Mouse (Mus musculus) cerebellum, adult 18-20 months (tissue): ENCODE results near the gene Gm26938.

Experiments
- DNase-seq, 2 experiments: peaks; one replicate each; pipeline ENCODE4 v3.0.0; 2021

The Gm26938 gene

DNA sequence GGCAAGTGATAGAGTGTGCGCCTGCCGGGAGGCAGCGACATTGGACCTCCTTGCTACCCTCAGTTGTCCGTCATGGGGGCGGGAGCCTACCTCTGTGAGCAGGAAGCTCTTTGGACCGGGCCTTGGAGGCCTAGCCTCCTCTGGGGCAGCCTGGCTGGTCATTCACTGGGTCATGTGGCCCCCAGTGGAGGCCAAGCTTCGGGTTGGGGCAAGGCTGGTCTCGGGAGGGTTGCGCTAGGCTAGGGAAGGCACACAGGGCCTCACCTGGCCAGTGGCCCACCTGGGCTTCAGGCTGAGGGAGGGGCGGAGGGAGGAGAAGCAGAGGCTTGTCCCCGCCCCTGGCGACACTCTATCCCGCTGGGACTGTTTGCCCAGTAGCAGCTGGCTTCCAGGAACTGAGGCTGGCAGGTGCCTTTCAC, 12.2 kb downstream of the Gm26938 start:
- DNase-seq: no peak

DNA sequence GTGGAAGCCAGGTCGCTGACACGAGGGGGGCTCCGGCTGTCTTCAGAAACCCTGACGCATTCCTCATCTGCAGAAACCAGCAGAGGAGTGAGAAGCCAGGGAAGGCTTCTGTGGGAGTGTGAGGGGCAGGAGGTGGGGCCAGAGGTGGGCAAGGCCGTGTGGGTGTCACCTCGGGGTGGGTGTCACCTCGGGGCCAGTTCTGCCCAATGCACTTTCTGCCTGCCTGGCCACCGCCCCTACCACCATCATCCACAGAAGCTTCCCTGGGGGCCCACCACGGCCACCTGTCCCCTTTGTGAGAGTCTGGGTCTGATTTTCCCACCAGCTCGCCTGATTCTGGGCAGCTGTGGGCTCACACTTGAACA, 13.1 kb downstream of the Gm26938 start:
- DNase-seq: no peak

DNA sequence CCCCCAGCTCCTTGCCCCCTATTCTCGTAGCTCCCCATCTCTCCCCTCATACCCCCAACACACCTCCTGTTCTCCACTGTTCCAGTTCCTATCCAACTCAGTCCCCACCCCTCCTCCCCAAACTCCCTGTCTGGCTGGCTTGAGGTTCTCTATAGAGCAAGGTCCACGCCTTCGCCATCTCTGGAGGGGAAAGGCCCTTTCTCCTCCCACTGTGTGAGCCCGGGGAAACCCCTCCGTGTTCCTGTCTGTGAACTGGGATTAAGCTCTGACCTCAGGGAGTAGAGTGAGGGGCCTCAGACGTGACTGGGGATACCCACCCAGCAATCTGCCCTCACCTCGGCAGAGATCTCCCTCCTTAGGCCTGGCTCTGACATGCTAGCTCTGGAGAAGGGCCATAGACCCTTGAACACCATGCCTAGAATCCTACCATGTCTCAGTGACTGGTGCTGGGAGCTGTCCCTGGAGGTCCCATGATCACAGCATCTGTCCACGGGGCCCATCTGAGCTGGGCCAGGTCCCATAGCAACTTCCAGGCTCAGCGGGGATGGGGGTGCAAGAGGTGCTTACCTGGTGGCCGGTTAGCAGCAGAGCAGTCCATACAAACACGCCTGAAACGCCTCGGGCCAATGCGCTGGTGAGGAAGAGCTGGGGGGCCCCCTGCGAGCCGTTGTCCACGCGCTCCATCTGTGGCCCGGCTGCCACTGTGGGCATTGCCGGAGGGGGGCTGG, 13.6 kb downstream of the Gm26938 start:
- no peak for DNase-seq

GRCm38 (mm10) chr5:139811677-139812397, 14.4 kb downstream of the Gm26938 start:
- DNase-seq: no peak

GRCm38 (mm10) chr5:139809397-139809796, 16.8 kb downstream of the Gm26938 start:
- no peak for DNase-seq

DNA sequence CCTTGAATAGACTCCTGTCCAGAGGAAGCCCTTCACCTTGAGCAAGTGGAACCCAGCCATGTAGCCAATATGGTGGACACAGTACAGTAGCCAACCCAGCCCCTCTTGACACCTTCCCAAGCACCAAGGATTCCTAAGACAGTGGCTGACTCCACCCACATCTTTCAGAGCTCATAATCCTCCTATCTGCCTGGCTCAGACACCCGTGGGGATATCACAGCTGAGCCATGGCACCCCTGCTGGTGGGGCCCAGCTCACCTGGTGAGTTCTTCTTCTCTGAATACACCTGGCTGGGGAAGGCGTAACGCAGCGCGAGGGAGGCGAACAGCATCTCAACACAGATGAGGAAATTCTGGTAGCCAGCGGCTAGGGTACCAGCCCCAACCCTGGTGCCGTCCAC, 20.3 kb downstream of the Gm26938 start:
- DNase-seq: no peak

DNA sequence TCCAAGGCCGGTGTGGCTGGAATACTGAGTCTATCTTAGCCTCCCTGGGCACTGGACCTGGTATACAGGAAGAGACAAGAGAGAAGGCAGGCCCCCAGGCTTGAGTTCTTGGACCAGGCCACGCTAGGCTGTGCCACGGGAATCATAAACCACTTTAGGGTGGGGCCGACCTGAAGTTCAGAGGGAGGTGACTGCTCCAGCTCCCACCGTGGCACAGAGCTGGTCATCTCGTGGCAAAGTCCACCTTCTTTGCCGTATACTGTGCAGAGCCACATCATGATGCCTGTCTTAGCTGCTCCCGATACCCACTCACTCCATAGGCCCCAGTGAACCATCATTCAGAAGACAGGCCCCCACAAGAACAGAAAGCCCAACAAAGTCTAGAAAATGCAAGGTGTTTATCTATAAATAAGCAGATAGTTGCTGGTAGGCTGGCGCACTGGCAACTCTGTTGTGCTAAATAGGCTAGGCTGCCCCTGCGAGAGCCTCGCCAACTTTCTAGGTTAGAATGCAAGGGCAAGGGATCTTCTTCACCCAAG, 21.6 kb downstream of the Gm26938 start:
- DNase-seq: no peak

DNA sequence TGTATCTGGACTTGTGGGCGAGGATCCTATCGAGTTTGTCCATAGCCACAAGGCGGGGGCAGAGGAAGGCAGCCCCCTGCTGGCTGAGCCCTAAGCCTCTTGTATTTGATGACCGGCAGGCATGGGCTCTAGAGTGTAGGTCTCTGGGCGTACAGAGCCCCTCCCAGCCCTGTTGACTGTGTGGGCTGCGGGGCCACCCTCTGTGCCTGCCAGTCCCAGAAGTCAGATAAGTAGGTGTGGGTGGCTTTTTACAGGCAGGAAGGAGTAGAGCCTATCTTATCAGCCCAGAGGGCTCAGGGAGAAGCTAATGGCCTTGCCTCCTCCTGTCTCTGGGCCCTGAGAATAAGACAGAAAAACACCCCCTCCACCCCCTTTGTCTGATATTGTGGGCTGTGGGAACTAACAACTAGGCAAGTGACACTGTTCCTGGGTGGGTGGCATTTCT, 22.1 kb downstream of the Gm26938 start:
- DNase-seq: no peak

DNA sequence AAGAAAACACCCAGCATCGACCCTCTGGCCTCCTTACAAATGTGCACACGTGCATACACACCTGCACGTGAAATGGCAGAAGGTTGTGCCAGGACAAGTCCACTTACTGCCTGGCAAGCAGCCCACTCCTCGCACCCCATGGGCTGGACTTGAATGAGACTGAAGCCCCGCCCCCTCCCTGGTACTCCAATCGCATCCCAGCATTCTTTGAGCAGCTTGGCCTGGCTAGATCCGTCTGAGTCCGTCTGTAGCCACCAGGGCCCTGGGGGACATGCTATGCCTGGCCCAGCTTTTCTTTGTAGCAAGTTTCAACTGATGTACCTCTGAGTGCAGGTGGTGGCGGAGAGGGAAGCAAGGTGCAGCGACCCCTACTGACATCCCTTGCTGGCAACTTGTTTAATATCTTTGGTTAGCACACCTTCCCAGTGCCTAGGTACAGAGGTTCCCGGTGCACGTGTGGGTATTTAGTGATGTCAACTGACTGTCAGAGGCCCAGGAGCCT, 22.6 kb downstream of the Gm26938 start:
- no peak for DNase-seq

DNA sequence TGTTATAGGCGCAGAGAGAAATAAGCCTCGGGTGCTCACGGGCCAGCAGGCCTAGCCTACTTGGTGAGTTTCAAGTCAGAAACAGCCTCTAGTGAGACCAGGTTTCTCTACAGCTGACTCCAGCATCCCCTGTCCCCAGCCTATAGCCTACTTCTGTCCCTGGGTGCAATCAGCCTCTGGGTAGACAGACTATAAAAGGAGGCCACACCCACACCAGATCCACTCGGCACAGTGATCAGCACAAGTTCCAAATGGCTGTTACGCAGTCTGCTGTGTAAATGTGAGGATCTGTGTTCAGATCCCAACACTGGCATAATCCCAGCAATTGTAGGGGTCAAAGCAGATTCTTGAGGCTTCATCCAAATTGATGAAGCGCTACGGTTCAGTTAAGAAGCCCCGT, 23.0 kb downstream of the Gm26938 start:
- DNase-seq: no peak

DNA sequence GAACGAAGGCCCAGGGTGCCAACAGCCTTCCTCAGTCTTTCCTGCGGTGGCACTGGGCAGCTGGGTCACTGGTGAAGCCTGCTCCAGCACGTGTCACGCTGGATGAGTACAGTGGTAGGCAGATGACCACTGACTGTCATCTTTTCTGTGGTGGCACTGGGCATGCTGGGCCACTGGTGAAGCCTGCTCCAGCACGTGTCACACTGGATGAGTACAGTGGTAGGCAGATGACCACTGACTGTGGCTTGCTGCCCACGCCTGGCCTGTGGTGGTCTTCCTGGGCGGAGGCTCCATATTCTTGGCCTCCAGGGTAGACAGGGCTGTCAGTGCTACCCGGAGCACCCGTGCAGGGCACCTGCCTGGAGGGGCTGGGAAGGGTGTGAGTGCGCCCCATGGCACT, 24.3 kb downstream of the Gm26938 start:
- no peak for DNase-seq

- no peak for DNase-seq
Observed at GRCm38 (mm10) chr5:139801231-139801630, 25.0 kb downstream of the Gm26938 start.

DNA sequence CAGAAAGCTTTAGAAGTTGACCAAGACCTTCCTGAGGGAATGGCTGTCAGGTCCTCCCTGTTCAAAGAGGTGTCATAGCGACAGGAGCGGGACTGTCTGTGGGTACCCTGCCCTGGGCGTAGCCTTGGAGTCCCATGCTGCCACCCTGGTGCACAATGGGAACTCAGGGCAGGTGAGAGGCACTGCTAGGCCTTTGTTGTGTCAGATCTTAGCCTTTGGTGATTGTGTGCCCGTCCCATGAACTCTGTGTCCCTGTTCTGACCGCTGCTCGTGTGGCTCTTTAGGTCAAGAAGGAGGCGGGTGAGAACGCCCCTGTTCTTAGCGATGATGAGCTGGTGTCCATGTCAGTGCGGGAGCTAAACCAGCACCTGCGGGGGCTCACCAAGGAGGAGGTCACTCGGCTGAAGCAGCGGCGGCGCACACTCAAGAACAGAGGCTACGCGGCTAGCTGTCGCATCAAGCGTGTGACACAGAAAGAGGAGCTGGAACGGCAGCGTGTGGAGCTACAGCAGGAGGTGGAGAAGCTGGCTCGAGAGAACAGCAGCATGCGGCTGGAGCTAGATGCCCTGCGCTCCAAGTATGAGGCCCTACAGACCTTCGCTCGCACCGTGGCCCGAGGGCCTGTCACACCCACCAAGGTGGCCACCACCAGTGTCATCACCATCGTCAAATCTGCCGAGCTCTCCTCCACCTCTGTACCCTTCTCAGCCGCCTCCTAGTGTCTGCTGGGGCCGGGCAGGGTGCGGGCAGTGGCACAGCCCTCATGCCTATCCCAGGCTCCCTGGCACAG, 26.2 kb downstream of the Gm26938 start:
- no peak for DNase-seq

- DNase-seq: no peak
Observed at GRCm38 (mm10) chr5:139799041-139799440, 27.2 kb downstream of the Gm26938 start.

DNA sequence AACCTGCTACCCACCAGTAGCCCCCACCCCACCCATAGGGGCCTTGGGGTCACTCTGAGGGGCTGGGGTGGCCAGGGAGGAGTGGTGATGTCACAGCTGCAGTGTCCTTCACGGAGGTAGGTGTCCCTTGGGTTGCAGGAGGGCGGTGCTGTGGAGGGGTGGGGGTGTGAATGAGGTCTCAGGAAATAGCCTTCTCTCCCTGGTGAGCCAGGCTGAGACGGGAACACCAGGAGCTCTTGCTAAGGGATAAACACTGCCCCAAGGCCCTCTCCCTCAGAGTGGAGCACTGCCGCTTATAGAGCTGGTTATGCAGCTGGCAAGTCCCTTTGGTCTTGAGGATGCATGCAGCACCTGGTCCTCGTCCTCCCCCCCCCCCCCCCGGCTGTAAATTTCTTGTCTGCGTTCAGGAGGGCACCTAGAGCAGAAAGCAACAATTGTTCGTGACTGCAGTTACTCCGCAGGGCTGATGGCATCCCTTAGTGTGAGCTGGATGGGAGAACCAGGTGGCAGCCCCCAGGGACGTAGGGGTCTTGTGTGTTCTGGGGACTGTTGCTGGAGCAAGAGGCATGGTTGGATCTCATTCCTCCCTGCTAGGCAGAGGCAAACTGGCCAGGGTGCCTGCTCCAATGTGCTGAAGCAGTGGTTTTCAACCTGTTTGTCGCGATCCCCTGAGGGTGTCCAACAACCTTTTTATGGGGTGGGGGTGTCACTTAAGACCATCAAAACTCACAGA, 27.9 kb downstream of the Gm26938 start:
- DNase-seq: no peak

DNA sequence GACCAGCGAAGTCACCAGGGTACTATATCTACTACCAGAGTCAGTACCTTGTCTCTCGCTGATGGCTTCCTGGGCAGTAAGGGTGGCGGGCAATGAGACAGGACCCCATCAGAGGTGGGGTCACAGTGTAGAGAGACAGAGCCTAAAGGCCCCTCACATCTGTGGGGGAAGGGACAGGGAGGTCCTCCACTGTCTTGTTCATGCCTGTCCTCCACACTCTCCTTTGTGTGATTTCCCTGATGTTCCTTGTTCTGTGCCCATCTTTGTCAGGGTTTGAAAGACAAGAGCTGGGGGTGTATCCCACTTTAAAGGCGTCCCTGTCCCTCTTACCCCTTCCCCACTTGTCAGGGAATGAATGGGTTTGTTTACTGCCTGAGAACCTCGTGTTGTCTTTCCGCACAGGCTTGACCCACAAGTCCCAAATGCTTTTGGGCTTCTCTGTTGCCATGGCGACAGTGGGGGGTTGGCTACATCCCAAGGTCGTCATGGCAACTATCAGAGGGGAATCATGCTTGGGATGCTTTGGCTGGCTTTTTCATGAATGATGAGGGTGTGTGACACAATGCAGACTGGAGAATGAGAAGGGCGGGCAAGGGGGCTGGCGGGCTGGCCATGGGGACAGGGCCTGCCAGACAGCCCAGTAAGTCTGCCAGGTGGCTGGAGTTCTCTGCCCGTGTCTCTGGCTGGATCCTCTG, 28.6 kb downstream of the Gm26938 start:
- peak; percentile 34 to 58 for DNase-seq

DNA sequence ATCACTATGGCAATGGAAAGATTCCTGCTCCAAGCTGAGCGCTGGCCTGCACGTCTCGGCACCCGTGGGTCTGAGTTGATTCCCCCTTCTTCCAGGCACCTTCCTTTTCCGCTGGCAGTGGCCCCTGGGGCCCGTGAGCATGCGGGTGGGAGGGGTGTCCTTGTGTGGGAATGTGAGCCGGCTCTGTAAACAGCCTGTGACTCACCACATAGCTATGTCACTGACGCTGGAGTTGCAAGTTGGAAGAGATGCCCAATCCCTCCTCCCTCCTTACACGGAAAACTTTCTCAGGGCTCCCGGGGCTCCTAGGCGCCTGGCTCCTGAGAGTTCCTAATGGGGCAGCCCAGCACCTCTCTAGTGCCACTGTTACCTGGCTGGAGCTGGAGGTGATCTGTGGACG, 29.3 kb downstream of the Gm26938 start:
- DNase-seq: no peak

DNA sequence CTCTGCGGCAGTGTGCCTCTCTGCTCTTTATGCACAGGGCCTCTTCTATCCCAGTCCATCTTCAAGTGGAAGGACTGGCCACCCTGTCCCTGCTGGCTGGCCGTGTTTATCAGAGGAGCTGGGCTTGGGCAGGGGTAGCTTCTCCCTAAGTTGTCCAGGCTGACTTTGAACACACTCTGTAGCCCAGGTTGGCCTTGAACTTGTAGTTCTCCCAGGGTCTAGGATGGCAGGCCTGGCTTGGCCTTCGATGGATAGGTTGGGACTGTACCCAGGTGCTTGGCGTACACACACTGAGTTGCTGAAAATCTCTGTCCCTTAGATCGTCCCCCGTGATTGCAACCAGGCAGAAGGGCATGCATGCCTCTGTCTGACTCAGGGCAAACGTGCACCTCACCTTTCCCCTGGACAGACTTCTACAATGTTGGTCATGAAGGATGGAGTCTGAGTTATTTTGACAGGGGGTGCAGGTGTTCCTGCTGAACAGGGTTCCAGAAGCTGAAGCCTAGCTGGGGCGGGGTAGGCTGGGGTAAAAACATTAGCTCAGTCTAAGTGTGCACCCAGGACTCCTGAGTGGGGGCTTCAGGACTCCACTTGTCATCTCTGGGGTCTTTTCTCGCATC, 30.1 kb downstream of the Gm26938 start:
- no peak for DNase-seq

- no peak for DNase-seq
Observed at GRCm38 (mm10) chr5:139794938-139795337, 31.3 kb downstream of the Gm26938 start.

DNA sequence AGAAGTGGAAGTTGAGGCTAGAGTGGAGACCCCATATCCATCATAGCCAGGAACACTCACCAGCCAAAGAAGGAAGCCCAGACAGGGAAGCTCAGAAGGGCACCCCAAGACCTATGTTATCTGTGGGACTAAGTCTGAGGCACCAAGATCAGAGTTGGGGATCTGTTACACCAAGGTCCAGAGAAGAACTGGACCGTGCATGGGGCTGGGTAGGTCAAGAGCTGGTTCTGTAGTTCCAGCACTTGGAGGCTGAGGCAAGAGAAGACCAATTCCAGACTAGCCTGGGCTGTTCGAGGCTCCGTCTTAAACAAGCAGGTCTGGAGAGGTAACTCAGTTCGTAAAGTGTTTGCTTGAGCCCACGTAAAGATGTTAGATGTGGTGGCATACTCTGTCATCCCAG, 32.1 kb downstream of the Gm26938 start:
- DNase-seq: no peak

DNA sequence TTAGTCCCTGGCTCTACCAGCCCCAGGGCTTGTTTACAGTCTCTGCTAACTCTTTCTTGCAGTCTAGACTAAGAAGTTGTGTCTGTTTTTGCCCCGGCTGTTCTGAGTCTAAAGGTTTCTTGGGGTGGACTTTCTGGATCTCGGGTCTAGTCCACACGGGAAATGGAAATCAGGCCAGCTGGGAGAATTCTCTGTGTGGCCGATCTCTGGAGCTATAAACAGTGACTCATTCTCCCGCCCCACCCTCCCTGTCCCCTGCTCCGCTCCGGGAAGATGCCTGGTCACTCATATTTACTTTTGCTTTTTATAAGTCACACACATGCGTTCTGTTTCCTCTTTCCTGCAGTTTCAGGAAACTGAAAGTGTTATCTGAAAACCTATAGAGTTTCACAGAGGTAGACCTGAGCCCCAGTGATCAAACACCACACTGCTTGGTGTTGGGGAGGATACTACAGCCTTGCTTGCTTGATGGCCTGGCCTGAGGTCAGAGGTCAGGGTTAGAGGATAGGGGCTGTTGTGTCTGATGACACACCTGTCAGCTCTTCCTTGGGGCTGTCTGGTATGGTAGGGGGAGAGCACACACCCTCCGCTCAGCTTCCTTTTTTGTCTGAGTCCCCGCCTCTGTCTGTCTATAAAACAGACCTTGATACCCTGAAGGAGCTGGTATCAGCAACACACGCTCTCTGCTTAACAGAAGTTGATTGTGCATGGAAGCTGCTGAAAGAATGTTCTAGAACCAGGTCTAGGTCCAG, 32.7 kb downstream of the Gm26938 start:
- no peak for DNase-seq
